Mouse (Mus musculus) neural tube, embryonic 14.5 days (tissue): ENCODE data around the gene Slc44a1. TPM values are rescaled to one million over a fixed set of nuclear protein-coding genes. Genes with fewer than 3 reads are reported as not detected.

Experiments used
- ATAC-seq: fragments of 200-750 bp; cut with Nextera tagmentation; 2 replicates; pipeline ENCODE4 v1.8.0; 2017; ENCODE audit warnings: low read depth, mild to moderate bottlenecking, moderate TSS enrichment, moderate library complexity
- H3K27ac ChIP-seq: fragments of 300-500 bp; sonication (generic); 2 replicates; pipeline ENCODE4 v1.5.1; 2014; ENCODE audit warnings: low read depth, mild to moderate bottlenecking, control low read depth, low read length, moderate library complexity, mixed read lengths
- H3K27me3 ChIP-seq: fragments of 300-500 bp; sonication (generic); 2 replicates; pipeline ENCODE4 v1.6.1; 2014; ENCODE audit warnings: low read length; ENCODE audit not compliant: control insufficient read depth, insufficient read depth
- H3K36me3 ChIP-seq: fragments of 300-500 bp; sonication (generic); 2 replicates; pipeline ENCODE4 v1.6.1; 2014; ENCODE audit warnings: low read length, mixed read lengths; ENCODE audit not compliant: control insufficient read depth, insufficient read depth
- H3K4me1 ChIP-seq: fragments of 300-500 bp; sonication (generic); 2 replicates; pipeline ENCODE4 v1.6.1; 2014; ENCODE audit warnings: low read length; ENCODE audit not compliant: control insufficient read depth, insufficient read depth
- H3K4me2 ChIP-seq: fragments of 300-500 bp; sonication (generic); 2 replicates; pipeline ENCODE4 v1.6.1; 2014; ENCODE audit warnings: mild to moderate bottlenecking, low read depth, low read length, control low read depth
- H3K4me3 ChIP-seq: fragments of 300-500 bp; sonication (generic); 2 replicates; pipeline ENCODE4 v1.5.1; 2014; ENCODE audit warnings: low read depth, low read length, control low read depth, mixed read lengths
- H3K9ac ChIP-seq: fragments of 300-500 bp; sonication (generic); replicated peaks from 2 replicates; pipeline ENCODE4 v1.6.1; 2014; ENCODE audit warnings: low read depth, mild to moderate bottlenecking, control low read depth, low read length, mixed read lengths
- H3K9me3 ChIP-seq: fragments of 300-500 bp; sonication (generic); 2 replicates; pipeline ENCODE4 v1.6.1; 2016; ENCODE audit warnings: low read length; ENCODE audit not compliant: control insufficient read depth
- WGBS: fragments of 180-500 bp; shearing (Covaris S2); extraction: QIAGEN DNeasy Blood & Tissue Kit; methylation state at CpG from one replicate; pipeline ENCODE4 v1.1.7; 2014; 5-methylcytosine and 5-hydroxymethylcytosine counted together
- polyA plus RNA-seq: library from polyadenylated mRNA; unstranded; fragments of >200 nt; fragmentation: Nextera tagmentation; extraction: Ambion mirVana; gene quantifications from 2 replicates; pipeline ENCODE4 v1.2.1, GENCODE M21; 2014

The Slc44a1 gene
- polyA plus RNA-seq, 1 experiment from 2014 or later = 14.2 TPM

GRCm38 (mm10) chr4:53592386-53592785 lies 152.2 kb downstream of the Slc44a1 start:
- H3K4me3 ChIP-seq = no peak overlapping the region
- no peaks in the 10 kb centered on the region for H3K9me3 ChIP-seq
- H3K4me1 ChIP-seq = 0 out of 2 replicates have a peak, but pooled peaks cover 3% of the 10 kb centered on the region
- H3K4me2 ChIP-seq = no peak overlapping the region
- H3K27ac ChIP-seq = no peak overlapping the region
- H3K27me3 ChIP-seq = no peaks in the 10 kb centered on the region
- WGBS = 76% methylated on average over 9 of the region's 9 CpGs
- no peaks in the 10 kb centered on the region for H3K36me3 ChIP-seq
- no peak overlapping the region for H3K9ac ChIP-seq
- no peak for ATAC-seq

- Histone ChIP-seq H3K4me2 (no peak overlapping the region), H3K9ac (no peak overlapping the region), H3K27me3 (no peaks in the 10 kb centered on the region), H3K27ac (no peak overlapping the region), H3K4me3 (no peak overlapping the region), H3K36me3 (no peaks in the 10 kb centered on the region), H3K4me1 (0 out of 2 replicates have a peak, but pooled peaks cover 3% of the 10 kb centered on the region), H3K9me3 (no peaks in the 10 kb centered on the region)
- 29% methylated on average over 4 of the region's 4 CpGs for WGBS
- ATAC-seq = peak; percentile 62; the same call in 1 of the 2 replicates
Measured at GRCm38 (mm10) chr4:53594204-53594603, 154.0 kb downstream of the Slc44a1 start.

DNA sequence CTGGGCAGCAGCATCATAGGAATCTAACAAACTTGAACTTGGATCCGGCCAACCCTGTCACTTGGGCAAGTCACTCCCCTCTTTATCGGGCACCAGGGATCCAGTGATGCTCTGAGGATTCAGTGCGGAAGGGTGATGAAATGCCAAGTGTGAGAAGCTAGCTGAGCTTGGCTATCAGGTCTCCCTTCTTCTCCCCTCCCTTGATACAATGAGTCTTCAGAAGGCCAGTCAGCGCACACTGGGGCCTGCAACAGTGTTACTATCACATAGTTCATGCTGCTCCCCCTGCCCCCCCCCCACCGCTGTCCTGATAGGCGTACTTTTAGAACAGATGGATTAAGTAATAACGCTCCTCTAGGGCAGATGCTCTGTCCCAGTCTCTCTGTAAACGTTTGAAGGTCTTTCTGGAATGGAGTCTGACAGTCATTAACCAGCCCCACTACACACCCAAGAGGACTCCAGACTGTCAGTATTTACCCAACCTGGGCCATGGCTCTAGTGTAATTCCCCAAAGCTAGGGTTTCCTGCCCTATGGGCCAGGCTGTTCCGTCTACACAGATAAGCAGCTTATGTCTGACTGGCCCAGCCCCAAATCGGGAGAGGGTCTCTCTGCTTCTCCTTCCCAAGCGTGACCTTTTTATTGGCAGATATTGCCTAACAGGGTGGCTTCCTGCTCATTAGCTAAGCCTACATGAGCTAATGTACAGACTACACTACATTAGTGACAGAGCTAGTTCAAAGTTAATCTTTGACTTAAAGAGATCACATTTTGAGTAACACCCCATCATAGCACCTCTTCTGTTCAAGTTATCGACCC lies 155.2 kb downstream of the Slc44a1 start:
- 0 out of 2 replicates have a peak, but pooled peaks cover 3% of the 10 kb centered on the region for H3K4me1 ChIP-seq
- H3K9me3 ChIP-seq = no peaks in the 10 kb centered on the region
- H3K9ac ChIP-seq = no peak overlapping the region
- no peak overlapping the region for H3K27ac ChIP-seq
- H3K36me3 ChIP-seq = no peaks in the 10 kb centered on the region
- no peak for ATAC-seq
- H3K4me3 ChIP-seq = no peak overlapping the region
- no peaks in the 10 kb centered on the region for H3K27me3 ChIP-seq
- 81% methylated on average over 12 of the region's 12 CpGs for WGBS
- no peak overlapping the region for H3K4me2 ChIP-seq

GRCm38 (mm10) chr4:53596063-53596895 lies 156.1 kb downstream of the Slc44a1 start:
- ATAC-seq = no peak
- WGBS = 49% methylated on average over 15 of the region's 15 CpGs

GRCm38 (mm10) chr4:53600462-53600861 lies 160.2 kb downstream of the Slc44a1 start:
- Histone ChIP-seq H3K4me1 (no peaks in the 10 kb centered on the region), H3K36me3 (no peaks in the 10 kb centered on the region), H3K9ac (no peak overlapping the region), H3K27ac (no peak overlapping the region), H3K4me2 (no peak overlapping the region), H3K27me3 (no peaks in the 10 kb centered on the region), H3K4me3 (no peak overlapping the region), H3K9me3 (no peaks in the 10 kb centered on the region)
- WGBS = 46% methylated on average over 6 of the region's 6 CpGs
- no peak for ATAC-seq

More at GRCm38 (mm10) chr4:53596063-53596895, 156.1 kb downstream of the Slc44a1 start:
- Histone ChIP-seq H3K9me3 (no peaks in the 10 kb centered on the region), H3K27ac (no peak overlapping the region), H3K36me3 (no peaks in the 10 kb centered on the region), H3K4me1 (0 out of 2 replicates have a peak, but pooled peaks cover 3% of the 10 kb centered on the region), H3K27me3 (no peaks in the 10 kb centered on the region), H3K4me2 (no peak overlapping the region), H3K4me3 (no peak overlapping the region), H3K9ac (no peak overlapping the region)

DNA sequence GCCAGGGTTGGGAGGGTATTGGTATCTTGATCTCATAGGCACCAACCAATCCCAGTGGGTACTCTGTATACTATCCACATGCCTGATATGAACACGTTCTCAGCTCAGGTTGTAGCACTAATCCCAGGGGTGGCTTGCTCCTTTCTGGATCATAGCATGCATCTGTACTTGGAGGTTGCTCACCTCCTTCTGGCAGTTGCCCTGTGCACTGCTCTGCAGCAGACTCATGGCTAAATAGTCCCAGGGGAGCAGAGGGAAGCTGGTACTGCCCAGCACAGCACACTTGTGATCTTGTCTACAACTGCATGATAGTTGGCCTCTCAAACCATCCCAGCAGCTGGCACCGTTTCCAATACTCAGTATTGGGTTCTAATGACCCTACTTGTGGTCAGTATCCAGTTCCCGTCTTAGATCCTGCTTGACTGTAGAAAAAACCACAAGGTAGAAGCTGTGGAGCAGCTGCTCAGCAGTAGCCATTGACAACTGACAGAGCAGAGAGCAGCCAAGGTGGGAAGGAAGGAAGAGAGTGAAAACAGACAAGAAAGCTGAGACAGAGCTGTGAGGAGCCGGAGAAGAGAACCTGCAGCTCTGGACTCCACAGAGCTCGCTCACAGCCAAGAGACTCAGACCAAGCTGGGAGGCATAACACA lies 174.5 kb downstream of the Slc44a1 start:
- WGBS = 92% methylated on average over 5 of the region's 5 CpGs
- no peak for ATAC-seq
- H3K9me3 ChIP-seq = no peaks in the 10 kb centered on the region
- no peaks in the 10 kb centered on the region for H3K27me3 ChIP-seq
- H3K4me1 ChIP-seq = no peaks in the 10 kb centered on the region
- no peak overlapping the region for H3K4me3 ChIP-seq
- H3K36me3 ChIP-seq = no peaks in the 10 kb centered on the region
- no peak overlapping the region for H3K27ac ChIP-seq
- H3K9ac ChIP-seq = no peak overlapping the region
- H3K4me2 ChIP-seq = no peak overlapping the region

DNA sequence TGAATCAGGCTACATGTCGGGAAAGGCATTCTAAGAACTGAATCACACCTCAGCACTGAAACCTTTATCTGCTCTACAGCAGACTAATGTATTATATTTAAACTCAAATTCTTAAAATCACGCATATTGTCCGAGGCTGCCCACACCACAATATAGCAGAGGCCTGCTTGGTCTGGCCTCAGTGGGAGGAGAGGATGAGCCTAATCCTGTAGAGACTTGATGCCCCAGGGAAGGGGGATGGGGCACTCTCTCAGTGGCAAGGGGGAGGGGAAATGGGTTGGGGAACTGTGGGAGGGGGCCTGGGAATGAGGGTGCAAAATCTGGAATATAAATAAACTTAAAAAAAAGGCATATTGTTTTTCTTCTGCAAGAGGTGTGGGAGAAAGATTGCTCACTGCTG lies 177.8 kb downstream of the Slc44a1 start:
- H3K9me3 ChIP-seq = no peaks in the 10 kb centered on the region
- no peaks in the 10 kb centered on the region for H3K27me3 ChIP-seq
- H3K4me3 ChIP-seq = no peak overlapping the region
- no peak for ATAC-seq
- H3K27ac ChIP-seq = no peak overlapping the region
- H3K9ac ChIP-seq = no peak overlapping the region
- 54% methylated on average over 3 of the region's 3 CpGs for WGBS
- H3K4me2 ChIP-seq = no peak overlapping the region
- no peaks in the 10 kb centered on the region for H3K4me1 ChIP-seq
- no peaks in the 10 kb centered on the region for H3K36me3 ChIP-seq

DNA sequence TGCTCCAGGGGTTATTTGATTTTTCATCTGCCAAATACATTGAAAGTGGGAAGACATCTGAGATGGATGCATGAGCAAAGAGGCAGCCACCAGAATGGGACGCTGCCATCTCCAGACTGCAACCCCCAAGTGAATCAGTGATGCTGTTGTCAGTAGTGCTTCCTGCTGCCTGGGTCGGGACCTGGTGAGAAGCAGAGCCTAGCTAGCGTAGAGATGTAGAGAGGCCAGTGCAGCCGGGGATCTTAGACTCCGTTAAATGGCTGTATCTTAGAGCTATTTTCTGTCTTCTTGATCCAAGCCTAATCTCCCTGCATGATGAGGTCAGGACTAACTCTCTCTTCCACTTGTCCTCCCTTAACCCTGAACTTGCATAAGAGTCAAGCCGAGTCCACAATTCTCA lies 179.9 kb downstream of the Slc44a1 start:
- H3K4me2 ChIP-seq = no peak overlapping the region
- 0 out of 2 replicates have a peak, but pooled peaks cover 4% of the 10 kb centered on the region for H3K4me1 ChIP-seq
- ATAC-seq = no peak
- 91% methylated on average over 6 of the region's 6 CpGs for WGBS
- H3K36me3 ChIP-seq = no peaks in the 10 kb centered on the region
- no peak overlapping the region for H3K4me3 ChIP-seq
- no peaks in the 10 kb centered on the region for H3K9me3 ChIP-seq
- H3K27me3 ChIP-seq = no peaks in the 10 kb centered on the region
- no peak overlapping the region for H3K27ac ChIP-seq
- H3K9ac ChIP-seq = no peak overlapping the region
